Mouse (Mus musculus) ES-Bruce4 (cell line): ENCODE data around the gene Armc6.

Experiments used
- CTCF ChIP-seq: IDR thresholded peaks from one replicate; pipeline ENCODE4 v1.8.1; 2011; ENCODE audit warnings: low read depth, low read length
- EP300 ChIP-seq: IDR thresholded peaks from 2 replicates; pipeline ENCODE4 v1.6.1; 2011; ENCODE audit warnings: low read depth, low read length; ENCODE audit not compliant: insufficient read depth
- POLR2A ChIP-seq: IDR thresholded peaks from one replicate; pipeline ENCODE4 v1.8.1; 2011; ENCODE audit warnings: low read length; ENCODE audit not compliant: insufficient read depth

- TF ChIP-seq CTCF (peak; percentile 62), POLR2A (peak; percentile 74), EP300 (peak; percentile 33; the same call in 1 of the 2 replicates)
These were observed 48.4 kb upstream of the Armc6 start, which contains the start of gene Homer3 for GRCm38 (mm10) chr8:70282603-70283135.
